Mouse (Mus musculus) liver, adult 2 months (tissue): ENCODE measurements at regions not wholly inside any gene's neighbourhood (a gene's known extent, or its start where the extent isn't known, plus 50 kb on each side); places are given as distances from the start of the nearest gene placed in this dataset.

ENCODE experiments used
- DNase-seq: peaks from one replicate; pipeline ENCODE4 v3.0.0-alpha.2; 2011; ENCODE audit warnings: low read depth, low spot score; ENCODE audit errors: extremely low read depth
- H3K27ac ChIP-seq: fragments of 200-500 bp; replicated peaks from 2 replicates; pipeline ENCODE4 v1.5.1; 2012; ENCODE audit warnings: low read depth, mild to moderate bottlenecking, control low read depth, inconsistent platforms, low read length; ENCODE audit not compliant: insufficient read depth
- H3K27me3 ChIP-seq: fragments of 200-500 bp; 2 replicates; pipeline ENCODE4 v1.6.1; 2012; ENCODE audit warnings: mild to moderate bottlenecking, moderate library complexity, low read length, inconsistent platforms; ENCODE audit not compliant: control insufficient read depth, insufficient read depth
- H3K36me3 ChIP-seq: fragments of 200-500 bp; 2 replicates; pipeline ENCODE4 v1.6.1; 2012; ENCODE audit warnings: low read length, inconsistent platforms; ENCODE audit not compliant: control insufficient read depth, insufficient read depth
- H3K4me1 ChIP-seq: fragments of 200-500 bp; 2 replicates; pipeline ENCODE4 v1.6.1; 2011; ENCODE audit warnings: low read length; ENCODE audit not compliant: control insufficient read depth, insufficient read depth
- H3K4me3 ChIP-seq: fragments of 200-500 bp; 2 replicates; pipeline ENCODE4 v1.5.1; 2011; ENCODE audit warnings: low read depth, mild to moderate bottlenecking, control low read depth, low read length, moderate library complexity; ENCODE audit not compliant: insufficient read depth
- H3K79me2 ChIP-seq: fragments of 200-500 bp; 2 replicates; pipeline ENCODE4 v1.6.1; 2012; ENCODE audit warnings: inconsistent platforms, mild to moderate bottlenecking, low read length, moderate library complexity; ENCODE audit not compliant: control insufficient read depth, insufficient read depth
- H3K9ac ChIP-seq: fragments of 200-500 bp; 2 replicates; pipeline ENCODE4 v1.6.1; 2012; ENCODE audit warnings: low read depth, mild to moderate bottlenecking, control low read depth, inconsistent platforms, low read length
- CTCF ChIP-seq: fragments of 200-500 bp; IDR thresholded peaks from 2 replicates; pipeline ENCODE4 v1.5.1; 2011; ENCODE audit warnings: low read depth, low read length, control low read depth
- POLR2A ChIP-seq: fragments of 200-500 bp; IDR thresholded peaks from 2 replicates; pipeline ENCODE4 v1.6.1; 2011; ENCODE audit warnings: low read length, control low read depth; ENCODE audit not compliant: insufficient read depth; ENCODE audit errors: extremely low read depth
- WGBS: fragments of 180-500 bp; shearing (Covaris S2); methylation state at CpG from one replicate; pipeline ENCODE4 v1.1.7; 2018; 5-methylcytosine and 5-hydroxymethylcytosine counted together

- H3K9ac ChIP-seq, result no peak overlapping the region
- WGBS, result 53% methylated on average over 1 of the region's 1 CpGs
- no peak overlapping the region for H3K4me3 ChIP-seq
- H3K27ac ChIP-seq, result no peak overlapping the region
- no peaks in the 10 kb centered on the region for H3K79me2 ChIP-seq
- no peaks in the 10 kb centered on the region for H3K4me1 ChIP-seq
- H3K27me3 ChIP-seq, result no peaks in the 10 kb centered on the region
- no peak for DNase-seq
- TF ChIP-seq CTCF, result no peak
- TF ChIP-seq POLR2A, result no peak
- H3K36me3 ChIP-seq, result no peaks in the 10 kb centered on the region
Measured at GRCm38 (mm10) chr5:75478499-75478898, 96.2 kb upstream of the Kit start.

DNA sequence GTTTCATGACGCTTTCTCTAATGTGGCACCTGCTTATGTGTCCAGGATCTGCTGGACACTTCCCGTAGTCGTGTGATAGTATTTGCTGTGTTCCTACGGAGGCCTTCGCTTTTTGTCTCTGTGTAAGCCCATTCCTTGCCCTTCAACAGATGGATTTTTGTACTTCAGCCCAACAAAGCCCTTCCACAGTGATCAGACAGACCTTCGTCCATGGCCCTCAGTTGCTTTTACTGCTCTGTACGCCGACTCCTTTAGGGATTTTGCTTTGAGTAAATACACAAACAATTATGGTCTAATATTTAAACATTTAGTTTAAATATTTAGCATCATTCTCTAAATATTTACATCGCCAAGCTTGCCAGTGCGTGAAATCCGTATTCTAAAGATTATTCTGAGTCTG, 95.6 kb upstream of the Kit start:
- no peaks in the 10 kb centered on the region for H3K27me3 ChIP-seq
- no peak overlapping the region for H3K27ac ChIP-seq
- H3K36me3 ChIP-seq, result no peaks in the 10 kb centered on the region
- no peak for TF ChIP-seq CTCF
- no peak for TF ChIP-seq POLR2A
- H3K4me1 ChIP-seq, result no peaks in the 10 kb centered on the region
- DNase-seq, result no peak
- H3K9ac ChIP-seq, result no peak overlapping the region
- no peak overlapping the region for H3K4me3 ChIP-seq
- H3K79me2 ChIP-seq, result no peaks in the 10 kb centered on the region
- WGBS, result 69% methylated on average over 11 of the region's 11 CpGs

DNA sequence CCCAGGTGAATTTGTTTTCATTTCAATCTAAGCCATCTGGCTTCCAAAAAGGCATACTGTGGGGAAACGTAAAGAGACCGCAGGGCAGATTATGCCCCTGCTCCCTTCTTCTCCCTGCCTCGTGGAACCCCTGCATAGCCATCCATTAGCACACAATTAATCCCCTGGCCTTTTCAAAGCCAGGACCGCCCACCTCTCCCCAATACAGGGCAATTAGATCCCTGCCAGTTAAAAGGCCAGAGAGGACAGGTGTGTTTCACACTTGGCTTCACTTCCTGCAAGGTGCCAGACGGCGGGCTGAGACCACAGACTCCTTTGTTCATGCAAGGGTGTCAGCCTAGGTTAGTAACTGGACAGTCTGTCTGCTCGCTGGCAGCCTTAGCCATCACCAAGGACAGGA, 93.1 kb upstream of the Kit start:
- no peaks in the 10 kb centered on the region for H3K27me3 ChIP-seq
- no peaks in the 10 kb centered on the region for H3K79me2 ChIP-seq
- DNase-seq, result no peak
- no peaks in the 10 kb centered on the region for H3K4me1 ChIP-seq
- H3K9ac ChIP-seq, result no peak overlapping the region
- no peak overlapping the region for H3K27ac ChIP-seq
- H3K4me3 ChIP-seq, result no peak overlapping the region
- H3K36me3 ChIP-seq, result no peaks in the 10 kb centered on the region
- TF ChIP-seq POLR2A (no peak), CTCF (no peak)
- 88% methylated on average over 7 of the region's 7 CpGs for WGBS

DNA sequence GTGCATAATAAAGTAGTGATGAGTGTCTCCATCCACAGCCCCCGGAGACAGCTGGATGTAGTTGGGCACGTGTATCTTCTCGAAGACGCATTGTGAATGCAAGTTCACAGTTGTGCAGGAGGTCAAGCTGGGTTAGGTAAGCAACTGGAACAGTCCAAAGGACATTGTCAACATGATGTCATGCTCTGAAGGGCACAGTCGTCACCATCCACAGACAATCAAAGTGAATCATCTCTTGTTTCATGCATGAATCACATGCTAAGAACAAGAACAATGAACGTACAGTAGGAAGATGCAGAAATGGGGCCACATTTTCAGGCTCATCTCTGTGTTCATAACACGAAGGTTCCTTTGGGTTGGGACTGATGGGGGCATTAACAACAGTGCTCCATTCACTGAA, 90.4 kb upstream of the Kit start:
- no peaks in the 10 kb centered on the region for H3K36me3 ChIP-seq
- TF ChIP-seq CTCF (no peak), POLR2A (no peak)
- 50% methylated on average over 7 of the region's 7 CpGs for WGBS
- H3K4me1 ChIP-seq, result no peaks in the 10 kb centered on the region
- H3K9ac ChIP-seq, result no peak overlapping the region
- DNase-seq, result no peak
- H3K79me2 ChIP-seq, result no peaks in the 10 kb centered on the region
- no peaks in the 10 kb centered on the region for H3K27me3 ChIP-seq
- no peak overlapping the region for H3K4me3 ChIP-seq
- no peak overlapping the region for H3K27ac ChIP-seq

DNA sequence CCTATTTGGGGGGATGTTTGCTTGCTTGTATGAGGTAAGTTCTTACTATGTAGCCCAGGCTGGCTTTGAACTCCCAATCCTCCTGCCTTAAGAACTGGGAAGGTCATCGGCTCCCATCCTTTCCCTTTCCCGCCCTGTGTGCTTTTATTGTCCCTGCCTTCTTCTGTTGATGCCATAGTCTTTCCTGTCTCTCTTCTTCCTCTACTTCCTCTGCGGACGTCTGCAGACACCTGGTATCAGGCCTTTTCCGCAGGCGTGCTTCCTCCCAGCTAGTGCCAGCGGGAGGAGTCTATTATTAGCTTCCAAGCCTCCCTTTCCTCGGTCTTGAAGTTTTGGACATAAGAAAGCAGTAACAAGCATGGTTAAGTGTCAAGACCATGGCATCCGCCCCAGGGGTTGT, 83.9 kb upstream of the Kit start:
- WGBS, result 80% methylated on average over 9 of the region's 9 CpGs
- Histone ChIP-seq H3K4me3 (no peak overlapping the region), H3K27me3 (no peaks in the 10 kb centered on the region), H3K36me3 (no peaks in the 10 kb centered on the region), H3K9ac (no peak overlapping the region), H3K79me2 (no peaks in the 10 kb centered on the region), H3K27ac (no peak overlapping the region), H3K4me1 (no peaks in the 10 kb centered on the region)
- TF ChIP-seq POLR2A, result no peak
- TF ChIP-seq CTCF, result no peak
- no peak for DNase-seq

- H3K27me3 ChIP-seq, result no peaks in the 10 kb centered on the region
- no peak overlapping the region for H3K27ac ChIP-seq
- no peak overlapping the region for H3K4me3 ChIP-seq
- no peaks in the 10 kb centered on the region for H3K4me1 ChIP-seq
- DNase-seq, result no peak
- H3K79me2 ChIP-seq, result no peaks in the 10 kb centered on the region
- no peak for TF ChIP-seq POLR2A
- no peaks in the 10 kb centered on the region for H3K36me3 ChIP-seq
- 76% methylated on average over 10 of the region's 10 CpGs for WGBS
- no peak overlapping the region for H3K9ac ChIP-seq
Measured at GRCm38 (mm10) chr5:75494143-75494542, 80.6 kb upstream of the Kit start.
